10 mouse cellular contexts compared by ENCODE assay signal in the genomic region with DNA sequence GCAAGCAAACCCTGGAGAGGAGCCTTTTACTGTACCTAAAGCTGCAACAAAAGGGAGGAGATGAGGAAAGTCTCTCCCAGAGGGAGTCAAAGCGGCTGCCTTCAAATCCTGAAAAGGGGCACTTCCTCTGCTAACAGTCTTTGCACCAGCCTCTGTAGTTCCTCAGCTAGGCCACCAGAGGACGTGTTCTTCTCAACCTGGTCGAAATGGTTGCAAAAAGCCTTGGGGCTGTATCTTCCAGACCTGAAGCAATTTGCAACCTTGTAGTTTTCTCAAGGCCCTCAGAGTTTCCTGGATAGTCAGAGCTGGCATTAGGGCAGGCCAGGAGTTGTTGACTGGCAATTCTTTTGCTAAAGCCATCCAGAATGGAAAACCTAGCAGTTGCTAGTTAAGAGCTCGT. TPM values are rescaled to one million over a fixed set of nuclear protein-coding genes. Genes with fewer than 3 reads are reported as not detected.
DNase-seq lines count a peak whose midpoint lies in the region; ATAC-seq and TF ChIP-seq lines count a peak whose summit lies in the region.
"Had no signal": no experiment of that assay in that cellular context is flagged by ENCODE, and none has a peak within 500 bp of the region (broad histone marks: within the 10 kb centered on the region; RNA-seq: fewer than 3 reads in every experiment).

No protein-coding gene starts in this region.

- TF ChIP-seq CTCF in bone marrow, adult 2 months (IDR thresholded peaks at IDR 0.05; ENCODE audit: control insufficient read depth, insufficient read depth, low read length) = peak; percentile 31; the same call in 1 of the 2 replicates
- TF ChIP-seq CTCF in testis, adult 2 months (IDR thresholded peaks at IDR 0.05; ENCODE audit: control insufficient read depth, insufficient read depth, insufficient replicate concordance, low read depth, low read length) = peak; percentile 49; the same call in 1 of the 2 replicates

- ATAC-seq in liver, embryonic 12.5 days = no peak
- ATAC-seq in liver, embryonic 11.5 days (replicated peaks; ENCODE audit: low FRiP score) = no peak

- no peak for DNase-seq in liver, embryonic 11.5 days (ENCODE audit: low spot score)
- peak; percentile 60 for DNase-seq in MEL-GATA-1-ER (ENCODE audit: extremely low read depth, low read depth)
- DNase-seq in urinary bladder, postnatal 10 days (ENCODE audit: low spot score) = no peak
- DNase-seq in ovary, postnatal 36 days (ENCODE audit: low spot score) = no peak

- no peak overlapping the region for H3K4me2 ChIP-seq in liver, embryonic 12.5 days
- H3K4me2 ChIP-seq in liver, embryonic 11.5 days = no peak overlapping the region
- H3K4me2 ChIP-seq: embryonic facial prominence, embryonic 12.5 days; hindbrain, embryonic 12.5 days; liver, embryonic 15.5 days had no signal

- no peak overlapping the region for H3K9ac ChIP-seq in liver, embryonic 12.5 days
- no peak overlapping the region for H3K9ac ChIP-seq in liver, embryonic 11.5 days (ENCODE audit: low read depth, low read length)
- H3K9ac ChIP-seq: embryonic facial prominence, embryonic 12.5 days; hindbrain, embryonic 12.5 days; liver, embryonic 15.5 days had no signal

- H3K9me3 ChIP-seq in liver, embryonic 12.5 days (replicated peaks) = no peaks in the 10 kb centered on the region
- no peaks in the 10 kb centered on the region for H3K9me3 ChIP-seq in liver, embryonic 11.5 days (ENCODE audit: control insufficient read depth, low read length)
- H3K9me3 ChIP-seq: embryonic facial prominence, embryonic 12.5 days; hindbrain, embryonic 12.5 days; liver, embryonic 15.5 days had no signal

- H3K4me1 ChIP-seq in liver, embryonic 12.5 days = peaks cover 41% of the 10 kb centered on the region
- H3K4me1 ChIP-seq in liver, embryonic 11.5 days (replicated peaks; ENCODE audit: control insufficient read depth, insufficient read depth, low read length) = peaks cover 8% of the 10 kb centered on the region
- no peaks in the 10 kb centered on the region; the same call in 1 of the 2 replicates for H3K4me1 ChIP-seq in bone marrow, adult 2 months (ENCODE audit: control insufficient read depth, insufficient read depth, low read length)
- H3K4me1 ChIP-seq in testis, adult 2 months (ENCODE audit: control insufficient read depth, insufficient read depth, low read length) = peaks cover 10% of the 10 kb centered on the region

- peaks cover 27% of the 10 kb centered on the region for H3K27me3 ChIP-seq in liver, embryonic 12.5 days (replicated peaks)
- H3K27me3 ChIP-seq in liver, embryonic 11.5 days (replicated peaks; ENCODE audit: control insufficient read depth, insufficient read depth, low read length) = no peaks in the 10 kb centered on the region
- no peaks in the 10 kb centered on the region for H3K27me3 ChIP-seq in testis, adult 2 months (ENCODE audit: control insufficient read depth, insufficient read depth, low read length)
- H3K27me3 ChIP-seq: embryonic facial prominence, embryonic 12.5 days had no signal

- no peak overlapping the region for H3K4me3 ChIP-seq in liver, embryonic 12.5 days
- H3K4me3 ChIP-seq in liver, embryonic 11.5 days (ENCODE audit: low read depth, low read length) = no peak overlapping the region
- no peak overlapping the region for H3K4me3 ChIP-seq in bone marrow, adult 2 months (replicated peaks; ENCODE audit: control insufficient read depth, low read depth, low read length)
- no peak overlapping the region for H3K4me3 ChIP-seq in testis, adult 2 months (ENCODE audit: control insufficient read depth, low read depth, low read length)
- H3K4me3 ChIP-seq: embryonic facial prominence, embryonic 12.5 days; hindbrain, embryonic 12.5 days; liver, embryonic 15.5 days had no signal

- 38% methylated on average over 4 of the region's 4 CpGs for WGBS in liver, embryonic 12.5 days (ENCODE audit: insufficient replicate concordance)
- WGBS in liver, embryonic 11.5 days = 32% methylated on average over 4 of the region's 4 CpGs
- 34% methylated on average over 4 of the region's 4 CpGs for WGBS in bone marrow, adult 2 months

- TF ChIP-seq POLR2A in bone marrow, adult 2 months (IDR thresholded peaks at IDR 0.05; ENCODE audit: borderline replicate concordance, control insufficient read depth, low read depth, low read length) = no peak
- no peak for TF ChIP-seq POLR2A in testis, adult 2 months (IDR thresholded peaks at IDR 0.05; ENCODE audit: control insufficient read depth, low read depth, low read length)

- peaks cover 15% of the 10 kb centered on the region for H3K36me3 ChIP-seq in liver, embryonic 12.5 days
- H3K36me3 ChIP-seq in liver, embryonic 11.5 days (ENCODE audit: control insufficient read depth, insufficient read depth, low read length) = peaks cover under 1% of the 10 kb centered on the region; the same call in 1 of the 2 replicates
- no peaks in the 10 kb centered on the region for H3K36me3 ChIP-seq in testis, adult 2 months (ENCODE audit: control insufficient read depth, insufficient read depth, low read length)

- 0 out of 2 replicates have a peak overlapping the region, but pooled peaks have one; percentile 11 for H3K27ac ChIP-seq in liver, embryonic 12.5 days
- no peak overlapping the region for H3K27ac ChIP-seq in liver, embryonic 11.5 days (ENCODE audit: low read depth, low read length)
- H3K27ac ChIP-seq in bone marrow, adult 2 months (ENCODE audit: control insufficient read depth, insufficient read depth, low read depth, low read length, poor library complexity) = no peak overlapping the region
- no peak overlapping the region; the same call in 1 of the 2 replicates for H3K27ac ChIP-seq in testis, adult 2 months (ENCODE audit: control insufficient read depth, insufficient read depth, low read depth, low read length)
- H3K27ac ChIP-seq: embryonic facial prominence, embryonic 12.5 days; hindbrain, embryonic 12.5 days; liver, embryonic 15.5 days had no signal

RNA-seq across cellular contexts. Expression of gene Telo2, which starts 1.5 kb away (rescaled TPM):
- 25.6 and 28.6 TPM in 2 replicates for polyA plus RNA-seq in liver, embryonic 12.5 days (2016; fragmentation: Nextera tagmentation; extraction: Ambion mirVana)
- polyA plus RNA-seq in liver, embryonic 11.5 days (2014; fragmentation: Nextera tagmentation; extraction: Ambion mirVana) = 46.2 and 49.6 TPM in 2 replicates
- polyA plus RNA-seq in bone marrow, adult 2 months (2011; ENCODE audit: insufficient read depth, insufficient read length, low replicate concordance, missing spikeins) = 19.5 and 30.4 TPM in 2 replicates
- polyA plus RNA-seq in testis, adult 2 months (2012; rRNA removed) = 5.4 and 7.0 TPM in 2 replicates

RNA-seq across cellular contexts. Expression of gene Ptx4, which starts 3.3 kb away (rescaled TPM):
- not detected in 2 replicates for polyA plus RNA-seq in liver, embryonic 12.5 days (2016; fragmentation: Nextera tagmentation; extraction: Ambion mirVana)
- not detected in 2 replicates for polyA plus RNA-seq in liver, embryonic 11.5 days (2014; fragmentation: Nextera tagmentation; extraction: Ambion mirVana)
- 1.4 TPM in 1 of 2 replicates, not detected in the other for polyA plus RNA-seq in bone marrow, adult 2 months (2011; ENCODE audit: insufficient read depth, insufficient read length, low replicate concordance, missing spikeins)
- polyA plus RNA-seq in testis, adult 2 months (2012; rRNA removed) = 0.23 and 0.40 TPM in 2 replicates
- polyA plus RNA-seq: hindbrain, embryonic 12.5 days had no signal

RNA-seq across cellular contexts. Expression of gene Clcn7, which starts 15.9 kb away (rescaled TPM):
- 13.7 and 14.8 TPM in 2 replicates for polyA plus RNA-seq in liver, embryonic 12.5 days (2016; fragmentation: Nextera tagmentation; extraction: Ambion mirVana)
- polyA plus RNA-seq in liver, embryonic 11.5 days (2014; fragmentation: Nextera tagmentation; extraction: Ambion mirVana) = 18.7 and 19.7 TPM in 2 replicates
- polyA plus RNA-seq in bone marrow, adult 2 months (2011; ENCODE audit: insufficient read depth, insufficient read length, low replicate concordance, missing spikeins) = 17.0 and 21.9 TPM in 2 replicates
- 14.1 and 14.8 TPM in 2 replicates for polyA plus RNA-seq in testis, adult 2 months (2012; rRNA removed)

RNA-seq across cellular contexts. Expression of gene Tmem204, which starts 33.9 kb away (rescaled TPM):
- polyA plus RNA-seq in liver, embryonic 12.5 days (2016; fragmentation: Nextera tagmentation; extraction: Ambion mirVana) = 6.1 and 7.2 TPM in 2 replicates
- 8.5 and 10.1 TPM in 2 replicates for polyA plus RNA-seq in liver, embryonic 11.5 days (2014; fragmentation: Nextera tagmentation; extraction: Ambion mirVana)
- polyA plus RNA-seq in bone marrow, adult 2 months (2011; ENCODE audit: insufficient read depth, insufficient read length, low replicate concordance, missing spikeins) = 2.5 and 4.6 TPM in 2 replicates
- polyA plus RNA-seq in testis, adult 2 months (2012; rRNA removed) = 4.1 and 5.2 TPM in 2 replicates

RNA-seq across cellular contexts. Expression of gene Ccdc154, which starts 45.0 kb away (rescaled TPM):
- not detected in 2 replicates for polyA plus RNA-seq in liver, embryonic 12.5 days (2016; fragmentation: Nextera tagmentation; extraction: Ambion mirVana)
- 0.11 and 0.14 TPM in 2 replicates for polyA plus RNA-seq in liver, embryonic 11.5 days (2014; fragmentation: Nextera tagmentation; extraction: Ambion mirVana)
- not detected in 2 replicates for polyA plus RNA-seq in bone marrow, adult 2 months (2011; ENCODE audit: insufficient read depth, insufficient read length, low replicate concordance, missing spikeins)
- 22.6 and 23.5 TPM in 2 replicates for polyA plus RNA-seq in testis, adult 2 months (2012; rRNA removed)
- polyA plus RNA-seq: embryonic facial prominence, embryonic 12.5 days; hindbrain, embryonic 12.5 days; liver, embryonic 15.5 days had no signal
